Comparison of ENCODE assay signal across 8 mouse cellular contexts in the genomic region with DNA sequence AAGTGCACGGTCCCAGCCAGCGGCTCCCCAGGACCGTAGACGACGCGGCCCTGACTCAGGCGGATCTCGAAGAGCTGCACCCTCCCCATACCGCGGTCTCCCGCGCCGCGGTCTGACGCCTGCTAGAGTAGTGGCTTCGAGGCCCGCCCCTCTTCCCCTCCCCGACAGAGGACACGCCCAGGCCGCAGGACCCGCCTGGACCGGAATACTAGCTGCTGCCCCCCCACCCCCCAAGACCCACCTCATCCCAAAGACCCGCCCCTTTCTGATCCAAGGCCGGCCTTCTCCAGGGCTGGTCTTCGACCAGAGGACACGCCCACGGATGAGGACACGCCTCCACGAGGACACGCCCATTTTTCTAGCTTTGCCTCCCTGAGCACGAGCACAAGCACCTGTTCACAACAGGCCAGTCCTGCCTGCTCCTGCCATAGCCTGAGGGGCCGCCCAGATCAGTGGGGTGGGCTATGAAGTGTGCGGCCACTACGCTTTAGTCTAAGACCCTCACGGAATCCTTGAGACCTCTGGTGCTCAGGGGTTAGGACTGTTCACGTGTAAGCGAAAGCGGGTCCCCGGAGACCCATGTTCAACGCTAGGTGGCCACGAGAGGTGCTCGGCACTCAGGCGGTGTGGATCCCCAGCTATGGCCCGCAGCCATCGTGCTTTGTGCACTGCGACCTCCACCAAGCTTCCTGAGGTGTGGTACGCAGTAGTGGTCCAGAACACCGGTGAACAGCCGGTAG. TPM values are rescaled to one million over a fixed set of nuclear protein-coding genes. Genes with fewer than 3 reads are reported as not detected.
DNase-seq lines count a peak whose midpoint lies in the region; ATAC-seq and TF ChIP-seq lines count a peak whose summit lies in the region.

A gene (minus strand): TSS at position 196 of the 740 bp plus-strand sequence.

- peak; percentile 94 for ATAC-seq in forebrain, embryonic 12.5 days (ENCODE audit: low FRiP score)
- peak; percentile 95 for ATAC-seq in heart, postnatal 0 days (ENCODE audit: insufficient read depth, low read depth)
- ATAC-seq in liver, embryonic 16.5 days (ENCODE audit: low read depth) = peak; percentile 91
- ATAC-seq in neural tube, embryonic 13.5 days (ENCODE audit: low read depth) = peak; percentile 90

- WGBS in forebrain, embryonic 12.5 days = under 1% methylated on average over 47 of the region's 49 CpGs
- WGBS in heart, postnatal 0 days = under 1% methylated on average over 29 of the region's 49 CpGs
- under 1% methylated on average over 48 of the region's 49 CpGs for WGBS in liver, embryonic 16.5 days (ENCODE audit: insufficient replicate concordance)
- WGBS in neural tube, embryonic 13.5 days = under 1% methylated on average over 49 of the region's 49 CpGs

- TF ChIP-seq CTCF in E14TG2a.4 (conservative IDR thresholded peaks at IDR 0.05; ENCODE audit: low read length) = peak; percentile 36
- peak; percentile 32 for TF ChIP-seq CTCF in heart, postnatal 0 days (IDR thresholded peaks at IDR 0.05; ENCODE audit: low read depth)
- TF ChIP-seq CTCF in testis, adult 2 months (IDR thresholded peaks at IDR 0.05; ENCODE audit: control insufficient read depth, insufficient read depth, insufficient replicate concordance, low read depth, low read length) = peak; percentile 19; the same call in 1 of the 2 replicates

- peaks cover 38% of the 10 kb centered on the region for H3K27me3 ChIP-seq in E14TG2a.4 (ENCODE audit: insufficient read depth, low read length)
- peaks cover 6% of the 10 kb centered on the region; the same call in 1 of the 2 replicates for H3K27me3 ChIP-seq in forebrain, embryonic 12.5 days
- H3K27me3 ChIP-seq in heart, postnatal 0 days (ENCODE audit: control insufficient read depth, insufficient read depth, low read length) = no peaks in the 10 kb centered on the region
- H3K27me3 ChIP-seq in liver, embryonic 16.5 days (ENCODE audit: control insufficient read depth, insufficient read depth, low read depth, low read length) = peaks cover 2% of the 10 kb centered on the region
- 0 out of 2 replicates have a peak, but pooled peaks cover 10% of the 10 kb centered on the region for H3K27me3 ChIP-seq in neural tube, embryonic 13.5 days
- H3K27me3 ChIP-seq in testis, adult 2 months (ENCODE audit: control insufficient read depth, insufficient read depth, low read length) = no peaks in the 10 kb centered on the region

- peak; percentile 58; the same call in 1 of the 2 replicates for TF ChIP-seq POLR2A in testis, adult 2 months (IDR thresholded peaks at IDR 0.05; ENCODE audit: control insufficient read depth, low read depth, low read length)

- H3K4me3 ChIP-seq in E14TG2a.4 (replicated peaks; ENCODE audit: low read length) = peak within 1 kb of the TSS; percentile 92
- peak within 1 kb of the TSS; percentile 61 for H3K4me3 ChIP-seq in forebrain, embryonic 12.5 days (replicated peaks)
- H3K4me3 ChIP-seq in heart, postnatal 0 days (ENCODE audit: low read depth, low read length) = peak within 1 kb of the TSS; percentile 67
- peak within 1 kb of the TSS; percentile 82 for H3K4me3 ChIP-seq in liver, embryonic 16.5 days (ENCODE audit: low read depth, low read length)
- H3K4me3 ChIP-seq in neural tube, embryonic 13.5 days = peak within 1 kb of the TSS; percentile 57
- peak within 1 kb of the TSS; percentile 89 for H3K4me3 ChIP-seq in testis, adult 2 months (ENCODE audit: control insufficient read depth, low read depth, low read length)

- peak within 1 kb of the TSS; percentile 71 for H3K9ac ChIP-seq in forebrain, embryonic 12.5 days
- peak within 1 kb of the TSS; percentile 68 for H3K9ac ChIP-seq in heart, postnatal 0 days (replicated peaks; ENCODE audit: low read depth, low read length)
- H3K9ac ChIP-seq in liver, embryonic 16.5 days (ENCODE audit: low read depth, low read length) = peak within 1 kb of the TSS; percentile 86
- peak within 1 kb of the TSS; percentile 72 for H3K9ac ChIP-seq in neural tube, embryonic 13.5 days

- no peaks in the 10 kb centered on the region for H3K9me3 ChIP-seq in E14TG2a.4 (ENCODE audit: low read length)
- no peaks in the 10 kb centered on the region for H3K9me3 ChIP-seq in forebrain, embryonic 12.5 days
- H3K9me3 ChIP-seq in heart, postnatal 0 days (replicated peaks; ENCODE audit: control insufficient read depth, low read length) = no peaks in the 10 kb centered on the region
- H3K9me3 ChIP-seq in liver, embryonic 16.5 days (replicated peaks; ENCODE audit: control insufficient read depth, low read length) = no peaks in the 10 kb centered on the region
- H3K9me3 ChIP-seq in neural tube, embryonic 13.5 days = no peaks in the 10 kb centered on the region

- H3K4me2 ChIP-seq in forebrain, embryonic 12.5 days = peak within 1 kb of the TSS; percentile 95
- H3K4me2 ChIP-seq in heart, postnatal 0 days (ENCODE audit: low read depth, low read length) = peak within 1 kb of the TSS; percentile 93
- peak within 1 kb of the TSS; percentile 98 for H3K4me2 ChIP-seq in liver, embryonic 16.5 days (ENCODE audit: low read depth, low read length)
- H3K4me2 ChIP-seq in neural tube, embryonic 13.5 days = peak within 1 kb of the TSS; percentile 86

- 0 out of 2 replicates have a peak within 1 kb of the TSS, but pooled peaks have one; percentile 38 for H3K27ac ChIP-seq in forebrain, embryonic 12.5 days
- H3K27ac ChIP-seq in heart, postnatal 0 days (ENCODE audit: low read depth) = 0 out of 2 replicates have a peak within 1 kb of the TSS, but pooled peaks have one; percentile 13
- peak within 1 kb of the TSS; percentile 89 for H3K27ac ChIP-seq in liver, embryonic 16.5 days (ENCODE audit: low read length)
- H3K27ac ChIP-seq in neural tube, embryonic 13.5 days (replicated peaks) = 0 out of 2 replicates have a peak within 1 kb of the TSS, but pooled peaks have one; percentile 25
- H3K27ac ChIP-seq in testis, adult 2 months (ENCODE audit: control insufficient read depth, insufficient read depth, low read depth, low read length) = peak within 1 kb of the TSS; percentile 81

- H3K4me1 ChIP-seq in E14TG2a.4 (replicated peaks; ENCODE audit: low read depth, low read length) = peaks cover 19% of the 10 kb centered on the region
- peaks cover 15% of the 10 kb centered on the region for H3K4me1 ChIP-seq in forebrain, embryonic 12.5 days
- H3K4me1 ChIP-seq in heart, postnatal 0 days (ENCODE audit: control insufficient read depth, insufficient read depth) = 0 out of 2 replicates have a peak, but pooled peaks cover 6% of the 10 kb centered on the region
- H3K4me1 ChIP-seq in liver, embryonic 16.5 days (ENCODE audit: control insufficient read depth, low read depth, low read length) = peaks cover 17% of the 10 kb centered on the region
- H3K4me1 ChIP-seq in neural tube, embryonic 13.5 days (replicated peaks) = peaks cover 19% of the 10 kb centered on the region
- peaks cover 12% of the 10 kb centered on the region for H3K4me1 ChIP-seq in testis, adult 2 months (ENCODE audit: control insufficient read depth, insufficient read depth, low read length)

- no peaks in the 10 kb centered on the region for H3K36me3 ChIP-seq in E14TG2a.4 (ENCODE audit: insufficient read depth, low read length)
- no peaks in the 10 kb centered on the region for H3K36me3 ChIP-seq in forebrain, embryonic 12.5 days (replicated peaks)
- no peaks in the 10 kb centered on the region for H3K36me3 ChIP-seq in heart, postnatal 0 days (replicated peaks; ENCODE audit: control insufficient read depth, insufficient read depth, low read length)
- no peaks in the 10 kb centered on the region for H3K36me3 ChIP-seq in liver, embryonic 16.5 days (ENCODE audit: control insufficient read depth, insufficient read depth)
- H3K36me3 ChIP-seq in neural tube, embryonic 13.5 days = no peaks in the 10 kb centered on the region
- H3K36me3 ChIP-seq in testis, adult 2 months (ENCODE audit: control insufficient read depth, insufficient read depth, low read length) = no peaks in the 10 kb centered on the region

- peak; percentile 95 for DNase-seq in c-Kit-positive CD71-positive TER-119-positive erythroid progenitor cells, embryonic 14.5 days (ENCODE audit: low spot score)
- peak; percentile 88 for DNase-seq in heart, postnatal 0 days (ENCODE audit: low spot score)
- DNase-seq in kidney, postnatal 4 days = peak; percentile 96 to 97

- TF ChIP-seq EP300 in heart, postnatal 0 days (IDR thresholded peaks at IDR 0.05; ENCODE audit: low read depth) = no peak

RNA-seq across cellular contexts. Expression of the gene that starts here (rescaled TPM):
- 15.2 and 17.4 TPM in 2 replicates for polyA plus RNA-seq in forebrain, embryonic 12.5 days (2016; fragmentation: Nextera tagmentation; extraction: Ambion mirVana)
- 11.9 and 23.9 TPM in 2 replicates for total RNA-seq in heart, postnatal 0 days (2014; rRNA removed; ENCODE audit: low replicate concordance)
- polyA plus RNA-seq in heart, postnatal 0 days (2015; fragmentation: Nextera tagmentation; extraction: Ambion mirVana) = 10.2 and 12.2 TPM in 2 replicates
- polyA plus RNA-seq in liver, embryonic 16.5 days (2015; fragmentation: Nextera tagmentation; extraction: Ambion mirVana) = 16.0 and 16.1 TPM in 2 replicates
- polyA plus RNA-seq in neural tube, embryonic 13.5 days (2015; fragmentation: Nextera tagmentation; extraction: Ambion mirVana) = 26.4 and 26.9 TPM in 2 replicates
- 13.8 TPM in 2 replicates for polyA plus RNA-seq in testis, adult 2 months (2012; rRNA removed)

Comparison
In these comparisons a context has a peak if more than half of its experiments do, and no peak if none do; other contexts are left out.
1. Peak in every context shown above with its lines: DNase-seq, ATAC-seq, H3K4me3 ChIP-seq and H3K27ac ChIP-seq.
2. H3K27ac ChIP-seq: peak in every context shown above with its lines; median percentile 89 in liver, embryonic 16.5 days; 81 in testis, adult 2 months; 38 in forebrain, embryonic 12.5 days; 25 in neural tube, embryonic 13.5 days; 13 in heart, postnatal 0 days.